Mouse (Mus musculus): ENCODE data around the gene Pias3.
A peak's percentile ranks its signal among the peaks of the same experiment; 100 is the strongest.
"Not testable (repeated sequence)": the region's sequence is repeated elsewhere in the genome, so short reads cannot be mapped to it uniquely, and the experiment has no call there.

Gene Pias3

DNA sequence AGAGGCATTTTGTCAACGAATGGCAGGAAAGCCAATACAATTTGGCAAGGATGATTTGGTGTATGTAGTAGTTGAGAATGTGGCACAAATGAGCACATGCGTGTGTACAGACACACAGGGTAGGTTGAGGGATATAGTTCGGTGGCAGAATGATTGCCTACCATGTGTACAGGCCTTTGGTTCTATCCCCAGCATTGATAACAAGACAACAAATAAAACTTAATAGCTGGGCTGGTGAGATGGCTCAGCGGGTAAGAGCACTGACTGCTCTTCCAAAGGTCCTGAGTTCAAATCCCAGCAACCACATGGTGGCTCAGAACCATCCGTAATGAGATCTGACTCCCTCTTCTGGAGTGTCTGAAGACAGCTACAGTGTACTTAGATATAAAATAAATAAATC lies 10.1 kb upstream of the Pias3 start:
- not testable (repeated sequence) for DNase-seq

- DNase-seq: no peak
Measured at GRCm38 (mm10) chr3:96688854-96689253, 7.3 kb upstream of the Pias3 start.

- no peak for DNase-seq
Measured at GRCm38 (mm10) chr3:96690298-96690697, 5.9 kb upstream of the Pias3 start.

- DNase-seq: no peak
Measured at GRCm38 (mm10) chr3:96692506-96692905, 3.7 kb upstream of the Pias3 start.

DNA sequence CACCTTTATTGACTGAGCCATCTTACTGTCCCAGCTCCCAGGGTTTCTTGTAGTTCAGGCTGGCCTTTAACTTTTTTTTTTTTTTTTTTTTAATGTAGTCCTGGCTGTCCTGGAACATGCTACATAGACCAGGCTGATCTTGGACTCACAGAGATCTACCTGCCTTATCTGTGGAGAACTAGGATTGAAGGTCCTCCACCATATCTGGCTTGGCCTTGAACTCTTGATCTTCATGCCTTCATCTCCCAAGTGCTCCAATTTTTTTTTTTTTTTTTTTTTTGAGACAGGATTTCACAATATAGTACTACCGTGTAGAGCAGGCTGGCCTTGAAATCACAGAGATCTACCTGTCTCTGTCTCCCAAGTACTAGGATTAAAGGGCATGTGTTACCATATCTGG lies 2.6 kb upstream of the Pias3 start:
- no peak for DNase-seq

DNA sequence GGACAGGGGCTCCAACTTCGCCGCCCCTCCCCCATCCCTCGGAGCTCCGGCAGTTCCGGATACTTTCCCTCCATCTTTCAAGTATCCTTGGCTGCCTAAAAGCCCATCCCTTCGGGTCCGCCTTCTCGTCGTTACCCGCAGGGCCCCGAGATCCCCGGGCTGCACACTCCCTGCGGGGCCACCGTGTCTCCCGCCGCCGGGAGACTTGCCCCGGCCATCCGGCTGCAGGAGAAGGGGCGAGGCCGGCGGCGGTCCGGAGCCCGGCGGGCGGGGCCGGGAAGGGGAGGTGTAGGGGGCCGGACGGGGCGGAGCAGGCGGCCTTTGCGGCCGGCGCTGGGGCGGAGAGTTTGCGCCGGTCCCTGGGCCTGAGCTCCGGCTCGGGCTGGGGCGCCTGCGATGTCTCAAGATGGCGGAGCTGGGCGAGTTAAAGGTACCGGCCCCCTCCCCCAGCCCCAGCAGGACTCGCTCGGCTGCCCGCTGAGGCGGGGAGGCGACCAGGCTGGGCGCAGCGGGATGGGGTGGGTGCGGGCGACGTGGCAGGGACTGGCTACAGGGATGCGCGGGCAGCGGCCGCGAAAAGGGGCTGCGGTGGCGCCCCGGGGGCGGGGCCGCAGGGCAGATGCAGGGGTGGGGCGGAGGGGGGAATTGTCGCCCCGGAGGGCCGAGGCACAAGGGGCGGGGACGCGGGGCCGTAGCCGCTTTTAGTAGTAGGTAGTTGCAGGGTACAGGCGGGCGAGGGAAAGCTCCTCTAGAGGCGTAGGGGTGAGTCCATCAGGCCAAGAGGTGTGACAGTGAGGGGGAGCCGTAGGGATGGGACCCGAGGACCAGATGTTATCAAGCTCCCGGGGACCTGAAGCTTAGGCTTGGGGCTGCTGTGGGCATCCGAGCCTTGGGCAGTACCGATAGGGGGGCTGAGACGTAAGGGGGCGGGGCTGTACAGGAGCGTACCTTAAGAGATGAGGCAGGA lies 865 bp downstream of the Pias3 start:
- peak; percentile 84 for DNase-seq

- no peak for DNase-seq
Measured at GRCm38 (mm10) chr3:96698993-96699690, 3.0 kb downstream of the Pias3 start.

DNA sequence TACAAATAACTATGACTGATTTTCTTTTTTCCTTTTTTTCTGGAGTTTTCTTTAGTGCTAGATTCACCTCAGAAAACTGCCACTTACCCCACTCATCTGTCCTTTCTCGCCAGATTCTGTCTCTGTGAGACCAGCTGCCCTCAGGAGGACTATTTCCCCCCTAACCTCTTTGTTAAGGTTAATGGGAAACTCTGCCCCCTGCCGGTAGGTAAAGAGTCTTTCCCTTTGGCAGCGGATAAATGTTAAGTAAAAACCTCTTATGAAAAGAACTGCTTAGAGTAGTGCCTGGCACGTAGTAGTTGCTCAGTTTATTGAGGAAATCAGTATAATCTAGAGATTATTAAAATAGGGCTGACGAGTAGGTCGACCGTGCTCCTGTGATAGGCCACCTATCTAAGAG lies 4.2 kb downstream of the Pias3 start:
- no peak for DNase-seq

- DNase-seq: no peak
Measured at GRCm38 (mm10) chr3:96701003-96701402, 4.8 kb downstream of the Pias3 start.

- DNase-seq: no peak
Measured at GRCm38 (mm10) chr3:96704778-96705177, 8.6 kb downstream of the Pias3 start.

GRCm38 (mm10) chr3:96706217-96706616 lies 10.0 kb downstream of the Pias3 start:
- DNase-seq: no peak

DNA sequence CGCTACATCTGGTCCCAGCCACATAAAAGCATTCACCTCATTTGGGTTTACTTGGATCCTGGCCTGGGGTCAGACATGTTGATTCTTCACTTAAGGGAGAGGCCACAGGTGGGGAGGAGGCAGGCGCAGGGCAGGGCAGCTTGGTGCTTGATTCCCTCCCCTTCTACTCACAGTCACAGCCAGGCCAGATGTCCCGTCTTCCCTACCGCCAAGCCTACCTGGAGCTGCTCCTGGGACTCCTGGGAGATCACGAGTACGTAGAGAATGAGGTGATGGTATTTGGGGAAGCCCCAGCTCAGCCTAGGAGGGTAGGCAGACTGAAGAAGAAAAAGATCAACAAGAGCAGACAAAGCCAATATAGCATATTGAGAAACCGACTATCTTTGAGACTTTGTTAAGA lies 10.8 kb downstream of the Pias3 start:
- DNase-seq: no peak

GRCm38 (mm10) chr3:96707903-96708683 lies 11.9 kb downstream of the Pias3 start, which contains the start of gene Nudt17:
TSS of gene Nudt17 (minus strand) at chr3:96708562.
- peak; percentile 85 for DNase-seq

DNA sequence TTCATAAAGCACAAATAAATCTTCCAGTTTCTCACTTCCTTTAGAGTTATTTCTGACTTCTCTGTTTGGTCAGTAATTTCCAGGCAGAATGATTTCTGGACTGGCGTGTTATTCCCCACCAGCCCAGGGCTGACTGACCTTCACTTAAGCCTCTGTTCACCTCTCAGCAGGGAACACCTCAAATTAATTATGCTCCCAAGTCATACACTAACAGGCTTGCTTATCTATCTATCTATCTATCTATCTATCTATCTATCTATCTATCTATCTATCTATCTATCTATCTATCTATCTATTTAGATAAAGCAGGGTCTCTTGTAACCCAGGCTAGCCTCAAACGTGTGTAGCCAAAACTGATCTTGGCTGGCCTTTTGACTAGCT lies 12.5 kb downstream of the Pias3 start:
- DNase-seq: no peak

DNA sequence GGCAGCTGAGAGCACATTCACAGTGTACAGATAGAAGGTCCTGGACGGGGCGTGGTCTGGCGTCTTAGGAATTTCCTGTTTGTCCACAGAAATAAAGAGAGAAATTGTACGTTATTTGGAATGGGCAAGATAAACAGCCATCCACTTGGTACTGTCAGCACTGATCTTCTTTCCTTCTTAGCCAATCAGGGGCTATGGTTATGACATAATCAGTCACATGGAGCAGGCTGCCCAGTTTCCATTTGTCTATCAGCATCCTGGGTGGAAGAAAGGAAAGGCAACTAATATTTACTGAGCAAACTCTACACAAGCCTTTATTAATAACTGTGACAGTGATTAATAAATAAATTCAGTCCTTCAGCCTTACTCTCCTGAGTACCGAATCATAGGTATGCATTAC lies 18.1 kb downstream of the Pias3 start:
- DNase-seq: no peak

DNA sequence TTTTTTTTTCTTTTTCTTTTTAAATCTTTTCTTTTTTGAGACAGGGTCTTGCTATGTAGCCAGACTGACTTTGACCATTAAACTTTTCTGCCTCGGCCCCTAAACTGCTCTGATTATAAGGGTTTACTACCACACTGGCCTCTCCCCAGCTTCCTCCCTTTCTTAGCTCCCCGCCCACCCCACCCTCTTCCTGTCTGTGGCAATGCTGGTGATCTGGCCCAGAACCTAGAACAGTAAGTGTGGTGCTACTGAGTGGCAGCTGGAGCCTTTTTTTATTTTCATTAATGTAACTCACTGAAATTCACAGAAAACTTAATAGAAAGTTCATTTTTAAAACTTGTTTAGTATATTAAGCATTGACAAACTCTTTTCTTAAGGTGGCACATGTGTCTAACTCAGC lies 19.7 kb downstream of the Pias3 start:
- DNase-seq: no peak

- DNase-seq: peak; percentile 83
Measured at GRCm38 (mm10) chr3:96719173-96719572, 23.0 kb downstream of the Pias3 start.

GRCm38 (mm10) chr3:96727343-96727827 lies 31.2 kb downstream of the Pias3 start, which contains the start of the genes Polr3c and Rnf115:
TSS of gene Polr3c (minus strand) at chr3:96727628.
TSS of gene Rnf115 (plus strand) at chr3:96727664.
- peak; percentile 95 for DNase-seq

DNA sequence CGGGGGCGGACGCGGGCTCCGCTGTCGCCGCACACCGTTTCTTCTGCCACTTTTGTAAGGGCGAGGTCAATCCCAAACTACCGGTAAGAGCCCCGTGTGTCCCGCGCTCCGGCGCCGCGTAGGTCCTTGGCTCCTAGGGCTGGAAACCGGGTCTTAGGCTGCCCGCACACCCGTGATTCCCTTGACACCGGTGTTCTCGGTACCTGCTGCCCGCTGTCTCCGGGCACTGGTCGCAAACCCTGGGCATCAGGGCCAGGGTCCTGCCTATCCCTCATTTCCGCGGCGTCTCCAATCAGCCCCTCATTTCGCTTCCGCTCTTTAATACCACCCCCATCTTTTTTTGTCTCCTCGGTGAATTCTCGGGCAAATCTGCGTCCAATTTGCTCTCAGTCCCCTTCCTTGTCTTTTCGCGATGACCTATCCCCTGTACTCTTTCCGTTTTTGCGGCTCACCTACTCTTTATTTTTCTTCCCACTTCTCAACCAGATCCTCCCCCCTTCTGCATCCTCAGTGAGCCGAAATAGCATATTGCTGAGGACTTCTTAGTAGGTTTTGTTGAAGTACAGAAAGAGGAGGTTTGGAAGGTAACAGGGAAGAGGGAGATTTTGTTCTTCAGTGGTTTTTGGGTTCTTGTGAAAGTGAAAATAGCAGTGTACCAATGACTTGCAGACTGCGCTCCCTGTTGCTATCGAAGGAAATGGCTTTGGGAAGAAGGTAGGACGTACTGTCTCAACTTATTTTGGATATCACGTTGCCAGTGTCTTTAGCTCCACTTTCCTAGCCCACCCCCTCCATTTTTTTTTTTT lies 31.8 kb downstream of the Pias3 start:
- DNase-seq: no peak

- no peak for DNase-seq
Measured at GRCm38 (mm10) chr3:96728634-96729402, 32.6 kb downstream of the Pias3 start.

DNA sequence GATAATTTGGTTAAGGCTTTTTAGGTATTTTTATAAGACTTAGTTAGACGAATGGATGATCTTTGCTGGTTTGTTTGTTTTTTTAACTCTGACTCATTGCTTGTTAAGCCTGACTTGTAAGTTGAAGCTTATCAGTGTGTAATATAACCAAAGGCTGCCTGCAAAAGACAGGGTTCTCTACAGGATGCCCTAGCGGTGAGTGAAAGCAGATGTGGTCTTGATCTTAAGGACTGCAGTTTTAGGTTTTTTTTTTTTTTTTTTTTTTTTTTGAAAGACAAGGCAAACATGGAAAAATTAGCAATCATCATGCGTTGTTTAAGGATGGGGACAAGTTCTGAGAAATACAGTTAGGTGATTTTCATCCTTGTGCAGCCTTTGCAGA lies 33.2 kb downstream of the Pias3 start:
- DNase-seq: no peak
